Mouse (Mus musculus): ENCODE results near the gene Cd160. TPM values are rescaled to one million over a fixed set of nuclear protein-coding genes. Genes with fewer than 3 reads are reported as not detected.

The Cd160 gene
- polyA plus RNA-seq, 1 experiment, result not detected

DNA sequence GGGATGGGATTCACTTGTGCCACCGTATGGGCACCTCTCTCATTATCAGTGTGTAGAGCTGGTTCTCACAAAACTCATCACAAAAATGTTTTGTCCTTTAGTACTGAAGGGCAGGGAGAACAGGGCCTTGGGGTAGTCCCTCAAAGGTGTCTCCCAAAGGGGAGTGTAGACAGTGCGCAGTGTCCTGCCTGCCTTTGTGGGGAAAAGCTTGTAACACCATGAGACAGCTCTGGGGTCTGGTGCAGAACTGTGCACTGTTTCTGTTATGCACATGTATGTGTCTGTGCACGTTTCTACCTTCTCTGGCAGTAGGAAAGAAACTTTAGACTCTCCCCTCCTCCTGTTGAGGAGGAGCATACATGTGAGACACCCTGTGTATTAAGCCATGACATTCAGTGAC lies 38.7 kb upstream of the Cd160 start:
- TF ChIP-seq CTCF (IDR thresholded peaks at IDR 0.05; ENCODE audit: control insufficient read depth, insufficient read depth, insufficient replicate concordance, low read depth, low read length) (no peak), POLR2A (IDR thresholded peaks at IDR 0.05; ENCODE audit: control insufficient read depth, low read depth, low read length) (no peak)
- H3K36me3 ChIP-seq (ENCODE audit: control insufficient read depth, insufficient read depth, low read length), result no peaks in the 10 kb centered on the region; the same call in 1 of the 2 replicates
- H3K27me3 ChIP-seq (ENCODE audit: control insufficient read depth, insufficient read depth, low read length), result no peaks in the 10 kb centered on the region
- no peak overlapping the region for H3K4me3 ChIP-seq (ENCODE audit: control insufficient read depth, low read depth, low read length)
- H3K4me1 ChIP-seq (ENCODE audit: control insufficient read depth, insufficient read depth, low read length), result no peaks in the 10 kb centered on the region
- H3K27ac ChIP-seq (ENCODE audit: control insufficient read depth, insufficient read depth, low read depth, low read length), result no peak overlapping the region

DNA sequence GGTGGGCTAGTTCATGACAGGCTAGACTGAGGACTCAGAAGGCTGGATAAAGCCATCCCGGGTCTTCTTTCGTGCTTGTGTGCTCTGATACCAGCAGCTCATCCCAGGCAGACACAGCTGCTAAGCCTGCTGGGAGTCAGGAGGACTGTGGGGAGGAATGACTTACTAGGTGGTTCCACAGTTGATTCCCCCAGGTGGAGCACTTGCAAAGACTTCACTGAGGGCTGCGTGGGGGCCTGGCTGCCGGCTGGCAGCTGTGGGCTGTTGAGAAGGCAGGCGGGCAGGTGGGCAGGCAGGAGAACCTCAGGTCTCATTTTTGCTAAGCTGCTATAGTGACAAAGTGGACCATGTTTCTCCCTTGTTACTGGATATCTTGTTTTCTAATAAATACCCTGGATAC lies 31.3 kb upstream of the Cd160 start:
- no peaks in the 10 kb centered on the region for H3K36me3 ChIP-seq (ENCODE audit: control insufficient read depth, insufficient read depth, low read length)
- H3K4me3 ChIP-seq (ENCODE audit: control insufficient read depth, low read depth, low read length), result no peak overlapping the region
- H3K27me3 ChIP-seq (ENCODE audit: control insufficient read depth, insufficient read depth, low read length), result no peaks in the 10 kb centered on the region
- no peak overlapping the region for H3K27ac ChIP-seq (ENCODE audit: control insufficient read depth, insufficient read depth, low read depth, low read length)
- TF ChIP-seq POLR2A (IDR thresholded peaks at IDR 0.05; ENCODE audit: control insufficient read depth, low read depth, low read length) (no peak), CTCF (IDR thresholded peaks at IDR 0.05; ENCODE audit: control insufficient read depth, insufficient read depth, insufficient replicate concordance, low read depth, low read length) (no peak)
- no peaks in the 10 kb centered on the region for H3K4me1 ChIP-seq (ENCODE audit: control insufficient read depth, insufficient read depth, low read length)

DNA sequence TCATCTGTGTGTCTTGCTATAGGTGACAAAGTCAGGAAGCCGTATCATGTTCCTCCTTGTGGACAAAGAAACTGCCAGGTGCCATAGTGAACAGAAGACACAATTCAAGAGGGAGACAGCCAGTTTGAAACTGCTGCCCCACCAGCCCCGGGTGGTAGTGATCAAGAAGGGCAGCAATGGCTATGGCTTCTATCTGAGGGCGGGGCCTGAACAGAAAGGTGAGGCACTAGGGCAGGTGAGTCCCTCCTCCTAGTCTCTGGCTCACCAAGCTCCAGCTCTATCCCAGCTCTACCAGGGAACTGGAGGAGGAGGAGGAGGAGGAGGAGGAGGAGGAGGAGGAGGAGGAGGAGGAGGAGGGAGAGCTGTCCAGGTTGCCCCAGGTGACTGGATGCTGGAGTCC lies 26.7 kb upstream of the Cd160 start:
- Histone ChIP-seq H3K4me1 (ENCODE audit: control insufficient read depth, insufficient read depth, low read length) (no peaks in the 10 kb centered on the region), H3K36me3 (ENCODE audit: control insufficient read depth, insufficient read depth, low read length) (no peaks in the 10 kb centered on the region), H3K27ac (ENCODE audit: control insufficient read depth, insufficient read depth, low read depth, low read length) (no peak overlapping the region), H3K27me3 (ENCODE audit: control insufficient read depth, insufficient read depth, low read length) (no peaks in the 10 kb centered on the region), H3K4me3 (ENCODE audit: control insufficient read depth, low read depth, low read length) (no peak overlapping the region)
- no peak for TF ChIP-seq CTCF (IDR thresholded peaks at IDR 0.05; ENCODE audit: control insufficient read depth, insufficient read depth, insufficient replicate concordance, low read depth, low read length)
- no peak for TF ChIP-seq POLR2A (IDR thresholded peaks at IDR 0.05; ENCODE audit: control insufficient read depth, low read depth, low read length)

- no peaks in the 10 kb centered on the region for H3K27me3 ChIP-seq (ENCODE audit: control insufficient read depth, insufficient read depth, low read length)
- no peaks in the 10 kb centered on the region for H3K4me1 ChIP-seq (ENCODE audit: control insufficient read depth, insufficient read depth, low read length)
- H3K27ac ChIP-seq (ENCODE audit: control insufficient read depth, insufficient read depth, low read depth, low read length), result no peak overlapping the region
- no peaks in the 10 kb centered on the region for H3K36me3 ChIP-seq (ENCODE audit: control insufficient read depth, insufficient read depth, low read length)
- TF ChIP-seq CTCF (IDR thresholded peaks at IDR 0.05; ENCODE audit: control insufficient read depth, insufficient read depth, insufficient replicate concordance, low read depth, low read length) (no peak), POLR2A (IDR thresholded peaks at IDR 0.05; ENCODE audit: control insufficient read depth, low read depth, low read length) (no peak)
- no peak overlapping the region for H3K4me3 ChIP-seq (ENCODE audit: control insufficient read depth, low read depth, low read length)
Measured at GRCm38 (mm10) chr3:96854376-96854775, 25.2 kb upstream of the Cd160 start.

DNA sequence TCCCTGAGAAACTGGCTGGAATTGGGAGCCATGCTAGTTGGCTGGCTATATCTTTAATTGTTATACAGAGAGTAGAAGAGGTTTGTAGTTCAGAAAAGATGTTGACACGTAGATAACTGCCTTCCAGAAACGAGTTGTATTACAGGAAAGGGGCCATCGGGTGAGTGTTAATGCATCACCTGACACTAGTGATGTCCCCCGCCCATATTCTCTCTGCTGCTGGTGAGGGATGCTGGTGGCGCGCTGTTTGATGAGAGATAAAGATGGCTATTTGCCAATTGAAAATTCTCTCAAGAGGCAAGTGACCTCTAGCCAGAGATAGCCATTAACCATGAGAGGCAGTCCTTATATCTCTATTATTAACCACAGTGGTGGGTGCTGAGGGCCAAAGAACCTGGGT lies 23.4 kb upstream of the Cd160 start:
- no peak overlapping the region for H3K27ac ChIP-seq (ENCODE audit: control insufficient read depth, insufficient read depth, low read depth, low read length)
- H3K4me1 ChIP-seq (ENCODE audit: control insufficient read depth, insufficient read depth, low read length), result no peaks in the 10 kb centered on the region
- H3K4me3 ChIP-seq (ENCODE audit: control insufficient read depth, low read depth, low read length), result no peak overlapping the region
- TF ChIP-seq POLR2A (IDR thresholded peaks at IDR 0.05; ENCODE audit: control insufficient read depth, low read depth, low read length) (no peak), CTCF (IDR thresholded peaks at IDR 0.05; ENCODE audit: control insufficient read depth, insufficient read depth, insufficient replicate concordance, low read depth, low read length) (no peak)
- H3K27me3 ChIP-seq (ENCODE audit: control insufficient read depth, insufficient read depth, low read length), result no peaks in the 10 kb centered on the region
- H3K36me3 ChIP-seq (ENCODE audit: control insufficient read depth, insufficient read depth, low read length), result no peaks in the 10 kb centered on the region

DNA sequence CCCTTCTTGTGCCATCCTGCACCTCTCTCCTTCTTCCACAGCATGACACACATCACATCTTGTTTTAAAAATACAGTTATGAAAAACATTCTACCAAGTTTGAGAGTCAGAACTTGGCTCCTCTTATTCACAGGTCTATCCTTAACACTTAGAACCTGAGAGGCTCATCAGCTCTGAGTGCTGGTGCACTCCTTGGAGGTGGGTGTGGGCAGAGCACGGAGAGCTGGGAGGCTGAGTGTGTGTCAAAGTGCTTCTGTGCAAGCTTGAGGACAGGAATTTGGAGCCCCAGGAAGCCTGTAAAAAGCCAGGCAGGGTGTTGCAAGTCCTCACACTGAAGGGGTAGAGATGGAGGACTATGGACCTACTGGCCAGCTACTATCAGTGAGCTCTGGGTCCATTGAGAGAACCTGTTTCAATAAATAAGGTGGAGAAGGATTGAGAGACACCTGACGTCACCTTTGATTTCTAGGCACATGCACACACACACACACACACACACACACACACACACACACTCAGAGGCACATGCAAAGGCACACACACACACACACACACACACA lies 20.1 kb upstream of the Cd160 start:
- no peak overlapping the region for H3K4me3 ChIP-seq (ENCODE audit: control insufficient read depth, low read depth, low read length)
- no peaks in the 10 kb centered on the region for H3K36me3 ChIP-seq (ENCODE audit: control insufficient read depth, insufficient read depth, low read length)
- no peak overlapping the region for H3K27ac ChIP-seq (ENCODE audit: control insufficient read depth, insufficient read depth, low read depth, low read length)
- H3K27me3 ChIP-seq (ENCODE audit: control insufficient read depth, insufficient read depth, low read length), result no peaks in the 10 kb centered on the region
- H3K4me1 ChIP-seq (ENCODE audit: control insufficient read depth, insufficient read depth, low read length), result no peaks in the 10 kb centered on the region
- TF ChIP-seq POLR2A (IDR thresholded peaks at IDR 0.05; ENCODE audit: control insufficient read depth, low read depth, low read length) (no peak), CTCF (IDR thresholded peaks at IDR 0.05; ENCODE audit: control insufficient read depth, insufficient read depth, insufficient replicate concordance, low read depth, low read length) (no peak)

- TF ChIP-seq POLR2A (IDR thresholded peaks at IDR 0.05; ENCODE audit: control insufficient read depth, low read depth, low read length), result no peak
- TF ChIP-seq CTCF (IDR thresholded peaks at IDR 0.05; ENCODE audit: control insufficient read depth, insufficient read depth, insufficient replicate concordance, low read depth, low read length), result no peak
- no peak overlapping the region for H3K4me3 ChIP-seq (ENCODE audit: control insufficient read depth, low read depth, low read length)
Measured at GRCm38 (mm10) chr3:96848470-96848869, 19.3 kb upstream of the Cd160 start.

GRCm38 (mm10) chr3:96847661-96848060 lies 18.5 kb upstream of the Cd160 start:
- Histone ChIP-seq H3K36me3 (ENCODE audit: control insufficient read depth, insufficient read depth, low read length) (no peaks in the 10 kb centered on the region), H3K4me3 (ENCODE audit: control insufficient read depth, low read depth, low read length) (no peak overlapping the region), H3K27ac (ENCODE audit: control insufficient read depth, insufficient read depth, low read depth, low read length) (no peak overlapping the region), H3K4me1 (ENCODE audit: control insufficient read depth, insufficient read depth, low read length) (no peaks in the 10 kb centered on the region), H3K27me3 (ENCODE audit: control insufficient read depth, insufficient read depth, low read length) (no peaks in the 10 kb centered on the region)
- TF ChIP-seq POLR2A (IDR thresholded peaks at IDR 0.05; ENCODE audit: control insufficient read depth, low read depth, low read length) (no peak), CTCF (IDR thresholded peaks at IDR 0.05; ENCODE audit: control insufficient read depth, insufficient read depth, insufficient replicate concordance, low read depth, low read length) (no peak)

More at GRCm38 (mm10) chr3:96848470-96848869, 19.3 kb upstream of the Cd160 start:
- H3K27ac ChIP-seq (ENCODE audit: control insufficient read depth, insufficient read depth, low read depth, low read length), result no peak overlapping the region
- no peaks in the 10 kb centered on the region for H3K4me1 ChIP-seq (ENCODE audit: control insufficient read depth, insufficient read depth, low read length)
- no peaks in the 10 kb centered on the region for H3K27me3 ChIP-seq (ENCODE audit: control insufficient read depth, insufficient read depth, low read length)
- no peaks in the 10 kb centered on the region for H3K36me3 ChIP-seq (ENCODE audit: control insufficient read depth, insufficient read depth, low read length)
